Mouse (Mus musculus) heart, adult 2 months (tissue): ENCODE results near the gene Trappc10. TPM values are rescaled to one million over a fixed set of nuclear protein-coding genes. Genes with fewer than 3 reads are reported as not detected.

ENCODE experiments used
- DNase-seq, 2 experiments: peaks; one replicate each; pipeline ENCODE4 v3.0.0; 2021
- H3K27ac ChIP-seq: fragments of 200-600 bp; 2 replicates; pipeline ENCODE4 v1.8.1; 2022
- H3K27me3 ChIP-seq: fragments of 200-500 bp; 2 replicates; pipeline ENCODE4 v1.6.1; 2012; ENCODE audit warnings: mild to moderate bottlenecking, low read length, inconsistent platforms, mixed read lengths; ENCODE audit not compliant: control insufficient read depth, insufficient read depth
- H3K36me3 ChIP-seq: fragments of 200-500 bp; 2 replicates; pipeline ENCODE4 v1.6.1; 2012; ENCODE audit warnings: low read length, inconsistent platforms; ENCODE audit not compliant: control insufficient read depth, insufficient read depth
- H3K4me1 ChIP-seq: fragments of 200-500 bp; 2 replicates; pipeline ENCODE4 v1.6.1; 2011; ENCODE audit warnings: low read length; ENCODE audit not compliant: control insufficient read depth, insufficient read depth
- H3K4me3 ChIP-seq: fragments of 200-600 bp; 2 replicates; pipeline ENCODE4 v1.8.1; 2022
- H3K79me2 ChIP-seq: fragments of 200-500 bp; replicated peaks from 2 replicates; pipeline ENCODE4 v1.6.1; 2012; ENCODE audit warnings: mild to moderate bottlenecking, inconsistent platforms, low read length, moderate library complexity, mixed read lengths; ENCODE audit not compliant: control insufficient read depth, insufficient read depth
- H3K9ac ChIP-seq: fragments of 200-500 bp; 2 replicates; pipeline ENCODE4 v1.6.1; 2012; ENCODE audit warnings: low read depth, mild to moderate bottlenecking, control low read depth, inconsistent platforms, low read length, mixed read lengths
- CTCF ChIP-seq: fragments of 200-600 bp; IDR thresholded peaks from 2 replicates; pipeline ENCODE4 v1.8.1; 2022; ENCODE audit warnings: antibody characterized with exemption, mild to moderate bottlenecking, moderate library complexity
- EP300 ChIP-seq: fragments of 200-500 bp; IDR thresholded peaks from 2 replicates; pipeline ENCODE4 v1.6.1; 2011; ENCODE audit warnings: low read depth, low read length, control low read depth; ENCODE audit not compliant: insufficient read depth
- POLR2A ChIP-seq: fragments of 200-500 bp; IDR thresholded peaks from 2 replicates; pipeline ENCODE4 v1.6.1; 2011; ENCODE audit warnings: mild to moderate bottlenecking, low read depth, low read length, control low read depth; ENCODE audit not compliant: insufficient read depth
- WGBS: fragments of 180-500 bp; shearing (Covaris S2); methylation state at CpG from one replicate; pipeline ENCODE4 v1.1.7; 2018; 5-methylcytosine and 5-hydroxymethylcytosine counted together
- intact Hi-C: fragments of 180-260 bp; cut with DNase I; formaldehyde crosslinking; loops from one replicate; pipeline ENCODE4 v1.15.1; 2025
- polyA plus RNA-seq: library from polyadenylated mRNA; depleted of rRNA; stranded (reverse); fragments of >200 nt; gene quantifications from 2 replicates; pipeline ENCODE4 v1.2.3, GENCODE M21; 2012
- total RNA-seq, 2 experiments: library from RNA; stranded (reverse); gene quantifications; 2 replicates each; pipeline ENCODE4 v1.2.3; 2021

Gene Trappc10
- total and polyA plus RNA-seq, 3 experiments = 37.4 to 52.9 (median 43.8) TPM

GRCm38 (mm10) chr10:78255646-78256059 is 11.2 kb upstream of the Trappc10 start:
- Histone ChIP-seq H3K9ac (no peak overlapping the region), H3K79me2 (no peaks in the 10 kb centered on the region), H3K4me3 (no peak overlapping the region), H3K36me3 (no peaks in the 10 kb centered on the region), H3K27ac (peak overlapping the region; percentile 55), H3K4me1 (peaks cover 5% of the 10 kb centered on the region; the same call in 1 of the 2 replicates), H3K27me3 (no peaks in the 10 kb centered on the region)
- TF ChIP-seq EP300 (0 out of 2 replicates have a peak, but pooled peaks have one; percentile 47), CTCF (no peak), POLR2A (no peak)
- intact Hi-C loops = no loop called here
- DNase-seq = peak; percentile 67 to 79
- 33% methylated on average over 4 of the region's 4 CpGs for WGBS

GRCm38 (mm10) chr10:78247206-78247605 is 2.8 kb upstream of the Trappc10 start:
- H3K36me3 ChIP-seq = no peaks in the 10 kb centered on the region
- TF ChIP-seq EP300 (no peak), POLR2A (no peak), CTCF (no peak)
- DNase-seq = no peak
- intact Hi-C loops = no loop called here
- 66% methylated on average over 3 of the region's 3 CpGs for WGBS
- no peaks in the 10 kb centered on the region for H3K27me3 ChIP-seq
- H3K9ac ChIP-seq = no peak overlapping the region
- H3K4me1 ChIP-seq = peaks cover 7% of the 10 kb centered on the region
- H3K27ac ChIP-seq = no peak overlapping the region
- no peak overlapping the region for H3K4me3 ChIP-seq
- H3K79me2 ChIP-seq = no peaks in the 10 kb centered on the region

GRCm38 (mm10) chr10:78246725-78247124 is 2.3 kb upstream of the Trappc10 start:
- intact Hi-C loops = no loop called here
- Histone ChIP-seq H3K79me2 (no peaks in the 10 kb centered on the region), H3K4me1 (peaks cover 7% of the 10 kb centered on the region), H3K9ac (no peak overlapping the region), H3K27me3 (no peaks in the 10 kb centered on the region), H3K4me3 (no peak overlapping the region), H3K36me3 (no peaks in the 10 kb centered on the region), H3K27ac (no peak overlapping the region)
- TF ChIP-seq POLR2A (no peak), EP300 (no peak), CTCF (no peak)
- DNase-seq = no peak
- WGBS = 81% methylated on average over 4 of the region's 4 CpGs

GRCm38 (mm10) chr10:78245225-78245547 is 745 bp upstream of the Trappc10 start:
- H3K27ac ChIP-seq = peak overlapping the region; percentile 88
- peaks cover 7% of the 10 kb centered on the region for H3K4me1 ChIP-seq
- H3K9ac ChIP-seq = peak overlapping the region; percentile 47; the same call in 1 of the 2 replicates
- TF ChIP-seq CTCF = no peak
- TF ChIP-seq EP300 = no peak
- no peak for TF ChIP-seq POLR2A
- intact Hi-C loops = no loop called here
- 15% methylated on average over 7 of the region's 7 CpGs for WGBS
- no peaks in the 10 kb centered on the region for H3K27me3 ChIP-seq
- H3K36me3 ChIP-seq = no peaks in the 10 kb centered on the region
- H3K4me3 ChIP-seq = peak overlapping the region; percentile 64
- DNase-seq = no peak
- H3K79me2 ChIP-seq = no peaks in the 10 kb centered on the region

DNA sequence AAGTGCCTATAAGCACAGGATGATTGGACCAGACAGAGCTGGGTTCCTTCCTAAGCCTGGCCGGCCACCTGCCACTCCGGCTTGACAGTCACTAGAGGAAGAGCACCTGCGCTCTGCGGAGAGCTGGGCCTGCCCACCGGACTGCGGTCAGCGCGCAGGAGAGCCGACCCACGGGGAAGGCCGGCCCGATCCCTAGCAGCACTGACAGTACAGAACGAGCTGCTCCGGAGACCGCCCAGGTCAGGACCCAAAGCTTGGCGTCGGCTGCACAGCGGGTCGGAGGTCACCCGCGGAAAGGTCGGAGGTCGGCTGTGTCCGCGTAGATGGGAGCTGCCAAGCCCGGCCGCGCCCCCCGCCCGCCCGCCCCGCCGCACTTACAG is 393 bp downstream of the Trappc10 start:
- no peak for DNase-seq
- H3K79me2 ChIP-seq = peaks cover 2% of the 10 kb centered on the region; the same call in 1 of the 2 replicates
- H3K9ac ChIP-seq = peak overlapping the region; percentile 83
- 0% methylated on average over 33 of the region's 33 CpGs for WGBS
- intact Hi-C loops = loop anchor here (5.0 kb wide), 1 partner anchor 62 kb away; no protein-coding TSS in a partner anchor
- peaks cover 7% of the 10 kb centered on the region for H3K4me1 ChIP-seq
- H3K27me3 ChIP-seq = no peaks in the 10 kb centered on the region
- TF ChIP-seq POLR2A = no peak
- no peak for TF ChIP-seq EP300
- TF ChIP-seq CTCF = no peak
- no peaks in the 10 kb centered on the region for H3K36me3 ChIP-seq
- peak overlapping the region; percentile 64 for H3K4me3 ChIP-seq
- peak overlapping the region; percentile 88 for H3K27ac ChIP-seq

GRCm38 (mm10) chr10:78238926-78239325 is 5.5 kb downstream of the Trappc10 start:
- DNase-seq = no peak

More at GRCm38 (mm10) chr10:78238926-78239325, 5.5 kb downstream of the Trappc10 start:
- intact Hi-C loops = no loop called here
- Histone ChIP-seq H3K4me1 (peaks cover 5% of the 10 kb centered on the region; the same call in 1 of the 2 replicates), H3K27ac (no peak overlapping the region), H3K4me3 (no peak overlapping the region), H3K9ac (no peak overlapping the region), H3K79me2 (peaks cover 2% of the 10 kb centered on the region), H3K36me3 (no peaks in the 10 kb centered on the region), H3K27me3 (no peaks in the 10 kb centered on the region)
- 72% methylated on average over 6 of the region's 6 CpGs for WGBS
- TF ChIP-seq EP300 (no peak), POLR2A (no peak), CTCF (no peak)
